Mouse (Mus musculus): Measurements from ENCODE around the gene Prdm13. TPM values are rescaled to one million over a fixed set of nuclear protein-coding genes. Genes with fewer than 3 reads are reported as not detected.

Gene Prdm13
- polyA plus RNA-seq, 1 experiment from 2014 or later, result 0.24 TPM

- WGBS, result 64% methylated on average over 3 of the region's 3 CpGs
- 0 out of 2 replicates have a peak, but pooled peaks have one; percentile 53 for ATAC-seq (replicated peaks; ENCODE audit: low FRiP score)
These were observed 57.1 kb downstream of the Prdm13 start for GRCm38 (mm10) chr4:21628367-21629274.

More at GRCm38 (mm10) chr4:21628367-21629274, 57.1 kb downstream of the Prdm13 start:
- Histone ChIP-seq H3K27me3 (ENCODE audit: control insufficient read depth, insufficient read depth, low read length) (no peaks in the 10 kb centered on the region), H3K9me3 (ENCODE audit: control insufficient read depth, low read length) (no peaks in the 10 kb centered on the region), H3K9ac (ENCODE audit: low read length) (no peak overlapping the region), H3K4me3 (ENCODE audit: low read depth, low read length) (no peak overlapping the region), H3K4me1 (replicated peaks; ENCODE audit: control insufficient read depth, insufficient read depth, low read length) (no peaks in the 10 kb centered on the region), H3K27ac (ENCODE audit: low read depth, low read length) (no peak overlapping the region), H3K36me3 (ENCODE audit: control insufficient read depth, insufficient read depth, low read length) (no peaks in the 10 kb centered on the region), H3K4me2 (ENCODE audit: low read depth, low read length, severe bottlenecking) (no peak overlapping the region)
- no peak for DNase-seq (ENCODE audit: low spot score)

Other genes starting within 250 kb of the Prdm13 start
- 70.2 and 73.3 TPM in 2 replicates for gene Ccnc, start 41.7 kb upstream of the Prdm13 start, polyA plus RNA-seq (2014; fragmentation: Nextera tagmentation; extraction: Ambion mirVana)
- 11.9 and 14.5 TPM in 2 replicates for gene Usp45, start 81.2 kb upstream of the Prdm13 start, polyA plus RNA-seq (2014; fragmentation: Nextera tagmentation; extraction: Ambion mirVana)
- gene Tstd3, start 81.2 kb upstream of the Prdm13 start, polyA plus RNA-seq (2014; fragmentation: Nextera tagmentation; extraction: Ambion mirVana), result 20.4 and 23.9 TPM in 2 replicates
- gene Pnisr, start 161.6 kb upstream of the Prdm13 start, polyA plus RNA-seq (2014; fragmentation: Nextera tagmentation; extraction: Ambion mirVana), result 193 and 236 TPM in 2 replicates
- gene Coq3, start 193.7 kb upstream of the Prdm13 start, polyA plus RNA-seq (2014; fragmentation: Nextera tagmentation; extraction: Ambion mirVana), result 12.9 and 13.1 TPM in 2 replicates
- gene Faxc, start 245.4 kb upstream of the Prdm13 start, polyA plus RNA-seq (2014; fragmentation: Nextera tagmentation; extraction: Ambion mirVana), result 20.6 and 21.6 TPM in 2 replicates

Measured in forebrain, embryonic 11.5 days (tissue).